Mouse (Mus musculus) limb, embryonic 13.5 days (tissue): ENCODE results near the gene Olfr543. TPM values are rescaled to one million over a fixed set of nuclear protein-coding genes. Genes with fewer than 3 reads are reported as not detected.
"Not testable (repeated sequence)": the region's sequence is repeated elsewhere in the genome, so short reads cannot be mapped to it uniquely, and the experiment has no call there.

ENCODE experiments used
- ATAC-seq: fragments of 200-750 bp; cut with Nextera tagmentation; 2 replicates; pipeline ENCODE4 v1.8.0; 2017; ENCODE audit warnings: low read depth, moderate number of reproducible peaks, moderate TSS enrichment; ENCODE audit not compliant: low FRiP score
- H3K27ac ChIP-seq: fragments of 300-500 bp; sonication (generic); 2 replicates; pipeline ENCODE4 v1.5.1; 2015; ENCODE audit warnings: inconsistent platforms, mild to moderate bottlenecking, moderate library complexity
- H3K27me3 ChIP-seq: fragments of 300-500 bp; sonication (generic); 2 replicates; pipeline ENCODE4 v1.6.1; 2015; ENCODE audit warnings: mild to moderate bottlenecking, inconsistent platforms
- H3K36me3 ChIP-seq: fragments of 300-500 bp; sonication (generic); 2 replicates; pipeline ENCODE4 v1.6.1; 2015; ENCODE audit warnings: inconsistent platforms, mild to moderate bottlenecking, moderate library complexity
- H3K4me1 ChIP-seq: fragments of 300-500 bp; sonication (generic); 2 replicates; pipeline ENCODE4 v1.6.1; 2015; ENCODE audit warnings: inconsistent platforms
- H3K4me2 ChIP-seq: fragments of 300-500 bp; sonication (generic); replicated peaks from 2 replicates; pipeline ENCODE4 v1.6.1; 2015; ENCODE audit warnings: inconsistent platforms, mild to moderate bottlenecking, moderate library complexity
- H3K4me3 ChIP-seq: fragments of 300-500 bp; sonication (generic); 2 replicates; pipeline ENCODE4 v1.5.1; 2015; ENCODE audit warnings: moderate library complexity, mild to moderate bottlenecking, inconsistent platforms
- H3K9ac ChIP-seq: fragments of 300-500 bp; sonication (generic); 2 replicates; pipeline ENCODE4 v1.6.1; 2015; ENCODE audit warnings: mild to moderate bottlenecking, inconsistent platforms
- H3K9me3 ChIP-seq: fragments of 300-500 bp; sonication (generic); 2 replicates; pipeline ENCODE4 v1.6.1; 2016; ENCODE audit warnings: inconsistent platforms
- WGBS: fragments of 180-500 bp; shearing (Covaris S2); methylation state at CpG from one replicate; pipeline ENCODE4 v1.1.7; 2015; 5-methylcytosine and 5-hydroxymethylcytosine counted together
- polyA plus RNA-seq: library from polyadenylated mRNA; unstranded; fragments of >200 nt; fragmentation: Nextera tagmentation; extraction: Ambion mirVana; gene quantifications from 2 replicates; pipeline ENCODE4 v1.2.1, GENCODE M21; 2015

The Olfr543 gene
- polyA plus RNA-seq, 1 experiment from 2014 or later, result 0.45 TPM

- H3K27me3 ChIP-seq, H3K4me2 ChIP-seq, H3K4me1 ChIP-seq, H3K9ac ChIP-seq, ATAC-seq, H3K4me3 ChIP-seq, H3K9me3 ChIP-seq, H3K36me3 ChIP-seq, H3K27ac ChIP-seq: not testable (repeated sequence)
- 41% methylated on average over 7 of the region's 7 CpGs for WGBS
These were observed 12.9 kb upstream of the Olfr543 start for GRCm38 (mm10) chr7:102494416-102494815.

DNA sequence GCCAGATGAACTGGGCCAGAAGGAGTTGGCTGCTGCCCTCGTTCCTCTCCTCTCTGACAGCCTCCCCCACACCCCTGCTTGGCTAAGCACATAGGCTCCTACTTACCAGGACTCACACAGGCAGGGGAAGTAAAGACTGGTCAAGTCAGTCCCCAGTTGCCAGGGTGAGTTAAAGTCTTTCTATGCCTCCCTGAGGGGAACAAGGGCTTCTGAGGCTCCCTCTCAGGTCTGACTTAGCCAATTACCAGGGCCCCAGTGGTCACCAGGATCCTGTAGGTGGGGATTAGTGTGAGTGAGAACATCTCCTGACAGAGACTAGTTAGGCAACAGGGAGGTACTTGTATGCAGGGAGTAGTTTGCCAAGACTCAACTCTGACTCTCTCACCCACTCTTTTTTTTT, 6.7 kb upstream of the Olfr543 start, which contains the start of gene Olfr544:
Gene Olfr544 (minus strand): TSS at position 153 of the 400 bp plus-strand sequence.
- Histone ChIP-seq H3K9me3 (no peaks in the 10 kb centered on the region), H3K4me3 (no peak within 1 kb of the TSS), H3K4me2 (no peak within 1 kb of the TSS), H3K27ac (no peak within 1 kb of the TSS), H3K36me3 (no peaks in the 10 kb centered on the region), H3K27me3 (no peaks in the 10 kb centered on the region), H3K4me1 (no peaks in the 10 kb centered on the region), H3K9ac (no peak within 1 kb of the TSS)
- WGBS, result 60% methylated on average over 1 of the region's 1 CpGs
- no peak for ATAC-seq

GRCm38 (mm10) chr7:102486105-102486504, 4.6 kb upstream of the Olfr543 start:
- Histone ChIP-seq H3K27me3 (no peaks in the 10 kb centered on the region), H3K27ac (no peak overlapping the region), H3K4me2 (no peak overlapping the region), H3K4me1 (no peaks in the 10 kb centered on the region), H3K9me3 (no peaks in the 10 kb centered on the region), H3K9ac (no peak overlapping the region), H3K36me3 (no peaks in the 10 kb centered on the region), H3K4me3 (no peak overlapping the region)
- no peak for ATAC-seq
- WGBS, result 81% methylated on average over 1 of the region's 1 CpGs

DNA sequence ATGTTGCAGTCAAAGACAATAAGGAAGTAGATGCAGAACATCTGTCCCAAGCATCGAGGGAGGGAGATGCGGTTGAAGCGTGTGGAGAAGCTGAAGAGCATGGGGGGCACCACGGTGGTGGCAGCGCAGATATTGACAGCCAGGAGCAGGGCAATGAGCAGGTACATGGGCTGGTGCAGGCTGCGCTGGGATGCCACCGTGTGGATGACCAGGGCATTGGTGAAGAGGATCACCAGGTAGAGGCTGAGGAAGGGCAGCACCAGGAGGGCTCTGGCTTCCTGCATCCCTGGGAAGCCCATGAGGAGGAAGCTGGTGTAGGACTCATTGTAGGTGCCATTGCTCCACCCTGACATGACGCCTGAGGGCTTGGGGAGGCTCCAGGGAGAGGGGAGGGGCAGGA, 3.3 kb upstream of the Olfr543 start:
- not testable (repeated sequence) for H3K27me3 ChIP-seq, H3K9ac ChIP-seq, H3K4me1 ChIP-seq, H3K4me3 ChIP-seq, H3K4me2 ChIP-seq, ATAC-seq, H3K27ac ChIP-seq, H3K36me3 ChIP-seq, H3K9me3 ChIP-seq
- 54% methylated on average over 8 of the region's 8 CpGs for WGBS

DNA sequence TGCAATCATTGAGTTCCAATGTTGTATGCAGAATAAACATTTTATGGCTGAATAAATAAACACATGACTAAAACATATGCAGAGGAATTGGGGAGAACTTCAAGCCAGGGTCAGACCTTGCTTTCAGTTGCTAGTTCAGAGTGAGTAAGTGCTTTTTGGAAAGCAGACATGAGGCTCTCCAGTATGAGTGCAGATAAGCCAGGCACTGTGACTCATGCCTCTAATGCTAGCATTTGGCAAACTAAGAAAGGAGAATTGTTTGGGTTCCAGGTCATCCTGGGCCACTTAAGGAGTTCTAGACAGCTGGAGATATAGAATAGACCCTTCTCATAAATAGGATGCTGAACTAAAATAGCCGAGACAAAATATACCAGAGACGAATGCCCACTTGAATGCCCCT, 2.2 kb upstream of the Olfr543 start:
- ATAC-seq, result no peak
- Histone ChIP-seq H3K4me3 (no peak overlapping the region), H3K9ac (no peak overlapping the region), H3K4me1 (no peaks in the 10 kb centered on the region), H3K27me3 (no peaks in the 10 kb centered on the region), H3K36me3 (no peaks in the 10 kb centered on the region), H3K9me3 (no peaks in the 10 kb centered on the region), H3K27ac (no peak overlapping the region), H3K4me2 (no peak overlapping the region)
- 92% methylated on average over 2 of the region's 2 CpGs for WGBS

GRCm38 (mm10) chr7:102480821-102481220, 658 bp downstream of the Olfr543 start:
- no peak overlapping the region for H3K4me2 ChIP-seq
- WGBS, result 85% methylated on average over 4 of the region's 4 CpGs
- no peak for ATAC-seq
- H3K27me3 ChIP-seq, result no peaks in the 10 kb centered on the region
- H3K36me3 ChIP-seq, result no peaks in the 10 kb centered on the region
- H3K9me3 ChIP-seq, result no peaks in the 10 kb centered on the region
- no peaks in the 10 kb centered on the region for H3K4me1 ChIP-seq
- H3K4me3 ChIP-seq, result no peak overlapping the region
- no peak overlapping the region for H3K9ac ChIP-seq
- no peak overlapping the region for H3K27ac ChIP-seq

- no peak overlapping the region for H3K4me3 ChIP-seq
- no peak overlapping the region for H3K4me2 ChIP-seq
- H3K4me1 ChIP-seq, result no peaks in the 10 kb centered on the region
- WGBS, result 71% methylated on average over 5 of the region's 5 CpGs
- ATAC-seq, result no peak
- H3K9ac ChIP-seq, result no peak overlapping the region
- no peaks in the 10 kb centered on the region for H3K9me3 ChIP-seq
- H3K27me3 ChIP-seq, result no peaks in the 10 kb centered on the region
- no peaks in the 10 kb centered on the region for H3K36me3 ChIP-seq
- no peak overlapping the region for H3K27ac ChIP-seq
These were observed 2.0 kb downstream of the Olfr543 start for GRCm38 (mm10) chr7:102479368-102480078.

GRCm38 (mm10) chr7:102478926-102479325, 2.6 kb downstream of the Olfr543 start:
- WGBS, result 45% methylated on average over 3 of the region's 3 CpGs
- Histone ChIP-seq H3K36me3 (no peaks in the 10 kb centered on the region), H3K4me3 (no peak overlapping the region), H3K4me2 (no peak overlapping the region), H3K9ac (no peak overlapping the region), H3K9me3 (no peaks in the 10 kb centered on the region), H3K27ac (no peak overlapping the region), H3K27me3 (no peaks in the 10 kb centered on the region), H3K4me1 (no peaks in the 10 kb centered on the region)
- ATAC-seq, result no peak

- H3K4me3 ChIP-seq, result no peak overlapping the region
- H3K27ac ChIP-seq, result no peak overlapping the region
- 84% methylated on average over 4 of the region's 4 CpGs for WGBS
These were observed 3.1 kb downstream of the Olfr543 start for GRCm38 (mm10) chr7:102478425-102478824.

GRCm38 (mm10) chr7:102477377-102477776, 4.1 kb downstream of the Olfr543 start:
- Histone ChIP-seq H3K4me2 (no peak overlapping the region), H3K36me3 (no peaks in the 10 kb centered on the region), H3K4me1 (no peaks in the 10 kb centered on the region), H3K9me3 (no peaks in the 10 kb centered on the region), H3K27me3 (no peaks in the 10 kb centered on the region), H3K4me3 (no peak overlapping the region), H3K27ac (no peak overlapping the region), H3K9ac (no peak overlapping the region)
- WGBS, result 83% methylated on average over 11 of the region's 11 CpGs
- ATAC-seq, result no peak

More at GRCm38 (mm10) chr7:102478425-102478824, 3.1 kb downstream of the Olfr543 start:
- no peaks in the 10 kb centered on the region for H3K36me3 ChIP-seq
- H3K9me3 ChIP-seq, result no peaks in the 10 kb centered on the region
- no peak overlapping the region for H3K9ac ChIP-seq
- no peak for ATAC-seq
- H3K4me2 ChIP-seq, result no peak overlapping the region
- no peaks in the 10 kb centered on the region for H3K27me3 ChIP-seq
- H3K4me1 ChIP-seq, result no peaks in the 10 kb centered on the region

GRCm38 (mm10) chr7:102476601-102477000, 4.9 kb downstream of the Olfr543 start:
- no peak for ATAC-seq
- H3K27me3 ChIP-seq, result no peaks in the 10 kb centered on the region
- WGBS, result 94% methylated on average over 5 of the region's 5 CpGs

GRCm38 (mm10) chr7:102472675-102473074, 8.8 kb downstream of the Olfr543 start:
- Histone ChIP-seq H3K27ac (no peak overlapping the region), H3K4me1 (no peaks in the 10 kb centered on the region), H3K4me2 (no peak overlapping the region), H3K27me3 (no peaks in the 10 kb centered on the region), H3K4me3 (no peak overlapping the region), H3K9ac (no peak overlapping the region), H3K9me3 (no peaks in the 10 kb centered on the region), H3K36me3 (peaks cover 30% of the 10 kb centered on the region)
- WGBS, result 43% methylated on average over 5 of the region's 5 CpGs
- no peak for ATAC-seq

More at GRCm38 (mm10) chr7:102476601-102477000, 4.9 kb downstream of the Olfr543 start:
- Histone ChIP-seq H3K4me3 (no peak overlapping the region), H3K4me2 (no peak overlapping the region), H3K4me1 (no peaks in the 10 kb centered on the region), H3K27ac (no peak overlapping the region), H3K9me3 (no peaks in the 10 kb centered on the region), H3K36me3 (no peaks in the 10 kb centered on the region), H3K9ac (no peak overlapping the region)

DNA sequence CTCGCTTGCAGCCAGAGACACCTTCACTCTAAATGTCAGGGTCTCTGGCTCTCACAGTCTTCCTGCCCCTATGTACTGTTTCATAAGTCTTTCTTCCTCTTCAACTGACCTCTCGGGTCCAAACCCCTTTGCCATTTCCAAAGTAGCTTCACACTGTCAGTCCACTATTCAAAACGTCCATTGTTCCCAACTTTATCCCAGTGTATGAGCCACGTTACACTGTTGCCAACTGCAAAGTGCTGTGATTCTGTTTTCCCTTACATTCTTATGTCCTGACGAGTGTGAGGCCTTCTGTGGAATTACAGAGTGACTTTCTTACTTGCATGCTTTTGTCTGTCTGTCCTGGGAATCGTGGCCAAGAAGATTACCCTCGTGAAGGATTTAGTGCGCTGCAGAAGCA, 13.9 kb downstream of the Olfr543 start:
- 88% methylated on average over 8 of the region's 8 CpGs for WGBS
- Histone ChIP-seq H3K36me3 (peaks cover 78% of the 10 kb centered on the region), H3K27ac (no peak overlapping the region)

More for the DNA sequence above, 13.9 kb downstream of the Olfr543 start:
- ATAC-seq, result no peak
- Histone ChIP-seq H3K9ac (no peak overlapping the region), H3K27me3 (no peaks in the 10 kb centered on the region), H3K4me3 (no peak overlapping the region), H3K9me3 (no peaks in the 10 kb centered on the region), H3K4me2 (no peak overlapping the region), H3K4me1 (no peaks in the 10 kb centered on the region)
